Mouse (Mus musculus): Measurements from ENCODE around the gene Zfp597. TPM values are rescaled to one million over a fixed set of nuclear protein-coding genes. Genes with fewer than 3 reads are reported as not detected.
"Not testable (repeated sequence)": the region's sequence is repeated elsewhere in the genome, so short reads cannot be mapped to it uniquely, and the experiment has no call there.

The Zfp597 gene
- polyA plus RNA-seq, 1 experiment from 2014 or later: 9.5 TPM

DNA sequence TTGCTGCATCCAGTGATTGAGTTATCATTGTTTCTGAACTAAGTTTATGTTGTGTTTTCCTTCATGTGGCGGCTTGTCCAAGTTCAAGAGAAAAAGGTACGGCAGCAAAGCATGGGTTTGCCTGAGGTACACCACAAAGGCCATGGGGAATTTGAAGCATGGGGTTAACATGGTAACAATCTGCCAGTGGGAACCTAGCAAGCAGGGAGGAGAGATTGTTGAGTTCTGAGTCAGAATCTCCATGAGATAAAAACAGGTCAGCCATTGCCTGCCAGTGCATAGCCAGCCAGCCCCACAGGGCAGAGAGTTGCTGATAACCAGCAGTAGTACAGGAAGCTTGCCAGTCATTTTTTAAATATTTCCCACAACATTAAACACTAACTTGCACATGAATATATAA, 64.2 kb downstream of the Zfp597 start:
- H3K27ac ChIP-seq: no peak overlapping the region
- H3K27me3 ChIP-seq (replicated peaks): no peaks in the 10 kb centered on the region
- no peak overlapping the region for H3K4me2 ChIP-seq (replicated peaks)
- no peaks in the 10 kb centered on the region for H3K9me3 ChIP-seq
- no peak overlapping the region for H3K9ac ChIP-seq
- H3K36me3 ChIP-seq: no peaks in the 10 kb centered on the region
- H3K4me3 ChIP-seq: no peak overlapping the region
- ATAC-seq (ENCODE audit: low FRiP score, low read depth): no peak
- 89% methylated on average over 2 of the region's 2 CpGs for WGBS
- H3K4me1 ChIP-seq: no peaks in the 10 kb centered on the region

- H3K4me3 ChIP-seq; H3K27ac ChIP-seq; H3K4me1 ChIP-seq; H3K9me3 ChIP-seq; H3K9ac ChIP-seq; ATAC-seq (ENCODE audit: low FRiP score, low read depth); H3K27me3 ChIP-seq (replicated peaks); H3K36me3 ChIP-seq; H3K4me2 ChIP-seq (replicated peaks): not testable (repeated sequence)
- WGBS: 83% methylated on average over 6 of the region's 6 CpGs
These were observed 69.7 kb downstream of the Zfp597 start for GRCm38 (mm10) chr16:3814667-3815066.

Small RNA genes lying within 50 kb of the gene (microRNA-seq; reads per million reads assigned to microRNA genes)
- not detected for gene Gm23493

Other genes with a start within 250 kb of the Zfp597 start
- gene Mefv, start 166.5 kb downstream of the Zfp597 start, polyA plus RNA-seq (2016; fragmentation: Nextera tagmentation; extraction: Ambion mirVana): not detected in 2 replicates
- gene Zfp263, start 140.5 kb downstream of the Zfp597 start, polyA plus RNA-seq (2016; fragmentation: Nextera tagmentation; extraction: Ambion mirVana): 51.9 and 54.7 TPM in 2 replicates
- gene Olfr15, start 53.7 kb downstream of the Zfp597 start, polyA plus RNA-seq (2016; fragmentation: Nextera tagmentation; extraction: Ambion mirVana): not detected in 2 replicates
- 1.6 and 2.0 TPM in 2 replicates for gene Zfp174, start 37.3 kb downstream of the Zfp597 start, polyA plus RNA-seq (2016; fragmentation: Nextera tagmentation; extraction: Ambion mirVana)
- gene Naa60, start 12.2 kb downstream of the Zfp597 start, polyA plus RNA-seq (2016; fragmentation: Nextera tagmentation; extraction: Ambion mirVana): 61.3 and 68.9 TPM in 2 replicates
- 3.7 and 4.4 TPM in 2 replicates for gene Gm20695, start 87 bp upstream of the Zfp597 start, polyA plus RNA-seq (2016; fragmentation: Nextera tagmentation; extraction: Ambion mirVana)
- gene 1700037C18Rik, start 24.1 kb upstream of the Zfp597 start, polyA plus RNA-seq (2016; fragmentation: Nextera tagmentation; extraction: Ambion mirVana): 6.3 and 7.9 TPM in 2 replicates
- gene Cluap1, start 24.2 kb upstream of the Zfp597 start, polyA plus RNA-seq (2016; fragmentation: Nextera tagmentation; extraction: Ambion mirVana): 23.8 TPM in 2 replicates
- 0.82 and 1.4 TPM in 2 replicates for gene Nlrc3, start 92.1 kb upstream of the Zfp597 start, polyA plus RNA-seq (2016; fragmentation: Nextera tagmentation; extraction: Ambion mirVana)
- 23.3 and 30.4 TPM in 2 replicates for gene Slx4, start 119.2 kb upstream of the Zfp597 start, polyA plus RNA-seq (2016; fragmentation: Nextera tagmentation; extraction: Ambion mirVana)
- gene Dnase1, start 152.4 kb upstream of the Zfp597 start, polyA plus RNA-seq (2016; fragmentation: Nextera tagmentation; extraction: Ambion mirVana): 5.7 and 6.8 TPM in 2 replicates
- gene Trap1, start 193.3 kb upstream of the Zfp597 start, polyA plus RNA-seq (2016; fragmentation: Nextera tagmentation; extraction: Ambion mirVana): 61.2 and 62.3 TPM in 2 replicates